Mouse (Mus musculus) CD4-positive, CD25-positive, alpha-beta regulatory T cell, adult 9 weeks (primary cell): Measurements from ENCODE around the gene Ccno. TPM values are rescaled to one million over a fixed set of nuclear protein-coding genes. Genes with fewer than 3 reads are reported as not detected.

Experiments
- polyA plus RNA-seq: library from polyadenylated mRNA; unstranded; fragments of 100-300 nt; shearing (Covaris generic); gene quantifications from one replicate; pipeline ENCODE4 v1.2.1, GENCODE M21; 2017

The Ccno gene
- polyA plus RNA-seq = 0.33 TPM

DNA sequence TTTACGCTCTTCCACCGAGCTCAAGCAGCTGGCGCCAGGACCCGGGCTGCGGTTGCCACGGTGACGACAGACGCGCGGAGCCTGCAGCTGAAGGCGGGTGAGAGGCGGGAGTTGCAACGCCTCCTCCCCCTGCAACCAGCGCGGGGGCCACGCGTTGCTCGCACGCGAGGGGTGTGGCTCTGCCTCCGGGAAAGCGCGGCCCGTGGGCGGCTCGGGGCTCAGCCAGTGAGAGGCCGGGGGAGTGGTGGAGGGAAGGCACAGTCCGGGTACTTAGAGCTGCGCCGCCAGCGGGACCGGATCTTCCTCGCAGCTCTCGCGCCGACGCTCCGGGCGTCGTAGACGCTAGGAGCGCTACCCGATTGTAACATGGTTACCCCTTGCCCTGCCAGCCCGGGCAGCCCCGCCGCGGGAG is at the start of gene Ccno:
Ccno (plus strand) TSS at position 271 of the 412 bp plus-strand sequence.

DNA sequence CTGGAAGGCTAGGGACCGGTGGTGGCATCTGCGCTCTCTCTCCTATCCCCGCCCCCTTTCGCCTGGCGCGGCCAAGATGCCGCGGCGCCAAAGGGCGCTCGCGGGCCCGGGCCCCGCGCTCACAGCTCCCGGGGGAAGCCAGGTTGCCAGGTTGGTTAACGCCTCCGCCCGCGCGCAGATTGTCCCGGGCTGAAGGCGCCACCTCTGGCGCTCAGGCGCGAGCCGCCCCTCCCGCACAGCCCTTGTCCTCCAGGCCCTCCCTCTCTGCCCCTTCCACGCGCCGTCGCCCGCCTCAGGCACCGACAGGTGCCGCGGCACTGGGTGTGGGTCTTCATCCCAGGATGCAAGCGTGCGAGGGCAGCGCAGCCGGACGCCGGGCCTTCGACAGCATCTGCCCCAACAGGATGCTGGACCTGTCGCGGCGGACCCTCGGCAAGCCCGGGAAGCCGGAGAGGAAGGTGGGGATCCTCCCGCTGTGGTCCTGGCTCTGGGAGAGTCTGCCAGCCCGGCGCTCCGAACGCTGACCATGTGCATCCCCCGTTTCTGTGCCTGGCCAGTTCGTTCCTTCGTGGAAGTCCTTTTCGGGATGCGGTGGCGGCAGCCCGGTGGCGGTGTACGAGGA is 6.0 kb downstream of the Ccno start, which contains the start of gene Mcidas:
Mcidas (plus strand) TSS at position 315 of the 622 bp plus-strand sequence.

DNA sequence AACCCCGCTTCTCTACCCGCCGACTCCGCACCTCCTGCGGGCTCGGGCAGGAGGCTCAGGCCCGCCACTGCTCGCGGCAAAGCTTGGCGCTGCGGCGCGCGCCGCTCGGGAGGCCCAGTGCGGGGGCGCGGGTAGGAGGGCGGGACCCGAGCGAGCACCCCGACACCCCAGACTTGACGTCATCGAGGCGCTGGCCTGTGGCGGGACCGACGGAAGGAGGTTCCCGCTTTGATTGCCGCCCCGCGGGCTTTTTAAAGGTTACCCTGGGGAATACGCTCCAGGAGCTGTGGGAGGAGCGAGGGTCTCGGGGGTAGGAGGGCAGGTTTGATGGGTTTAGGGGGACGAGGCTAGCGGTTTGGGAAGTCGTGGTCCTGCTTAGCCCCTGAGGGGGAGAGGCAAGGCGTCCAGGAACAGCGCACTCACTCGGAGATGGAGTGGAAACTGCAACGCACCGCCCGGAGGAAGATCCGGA is 47.4 kb downstream of the Ccno start, which contains the start of gene Cdc20b:
Cdc20b (plus strand) TSS at position 162 of the 472 bp plus-strand sequence.

Other genes starting within 250 kb of the Ccno start
- gene Plpp1, start 187.0 kb upstream of the Ccno start, polyA plus RNA-seq = 7.0 TPM
- gene Mtrex, start 60.4 kb upstream of the Ccno start, polyA plus RNA-seq = 93.6 TPM
- gene Dhx29, start 60.3 kb upstream of the Ccno start, polyA plus RNA-seq = 31.3 TPM
- not detected for gene Mcidas, start 6.0 kb downstream of the Ccno start, polyA plus RNA-seq
- gene Cdc20b, start 47.3 kb downstream of the Ccno start, polyA plus RNA-seq = not detected
- not detected for gene Gpx8, start 58.6 kb downstream of the Ccno start, polyA plus RNA-seq
- gene Gzma, start 113.2 kb downstream of the Ccno start, polyA plus RNA-seq = 1.2 TPM
- 0.17 TPM for gene Esm1, start 221.9 kb downstream of the Ccno start, polyA plus RNA-seq
- gene Gzmk, start 238.1 kb downstream of the Ccno start, polyA plus RNA-seq = 2.2 TPM